Mouse (Mus musculus): ENCODE results near the gene Pim3. TPM values are rescaled to one million over a fixed set of nuclear protein-coding genes. Genes with fewer than 3 reads are reported as not detected.

The Pim3 gene
- total RNA-seq, 2 experiments from 2014 or later, result 11.0 to 14.3 TPM

Other genes starting within 250 kb of the Pim3 start
- 31.9 and 32.1 TPM in 2 replicates for gene Brd1, start 128.0 kb upstream of the Pim3 start, total RNA-seq (2015)
- gene Brd1, start 128.0 kb upstream of the Pim3 start, total RNA-seq (2017), result 49.4 and 52.8 TPM in 2 replicates
- 47.6 and 58.2 TPM in 2 replicates for gene Zbed4, start 110.5 kb upstream of the Pim3 start, total RNA-seq (2015)
- gene Zbed4, start 110.5 kb upstream of the Pim3 start, total RNA-seq (2017), result 54.5 and 59.6 TPM in 2 replicates
- 10.9 and 18.2 TPM in 2 replicates for gene Alg12, start 42.9 kb upstream of the Pim3 start, total RNA-seq (2015)
- gene Alg12, start 42.9 kb upstream of the Pim3 start, total RNA-seq (2017), result 7.9 and 10.3 TPM in 2 replicates
- gene Creld2, start 42.5 kb upstream of the Pim3 start, total RNA-seq (2015), result 65.2 and 68.1 TPM in 2 replicates
- 117 and 124 TPM in 2 replicates for gene Creld2, start 42.5 kb upstream of the Pim3 start, total RNA-seq (2017)
- gene Ttll8, start 92.2 kb downstream of the Pim3 start, total RNA-seq (2015), result not detected in 2 replicates
- gene Ttll8, start 92.2 kb downstream of the Pim3 start, total RNA-seq (2017), result not detected in 2 replicates
- gene Mlc1, start 116.8 kb downstream of the Pim3 start, total RNA-seq (2015), result not detected in 2 replicates
- gene Mlc1, start 116.8 kb downstream of the Pim3 start, total RNA-seq (2017), result not detected in 2 replicates
- not detected in 2 replicates for gene Mov10l1, start 120.7 kb downstream of the Pim3 start, total RNA-seq (2015)
- gene Mov10l1, start 120.7 kb downstream of the Pim3 start, total RNA-seq (2017), result not detected in 2 replicates
- not detected in 2 replicates for gene Panx2, start 197.5 kb downstream of the Pim3 start, total RNA-seq (2015)
- gene Panx2, start 197.5 kb downstream of the Pim3 start, total RNA-seq (2017), result 0.20 TPM in 1 of 2 replicates, not detected in the other
- gene Trabd, start 212.9 kb downstream of the Pim3 start, total RNA-seq (2015), result 27.4 and 29.7 TPM in 2 replicates
- gene Trabd, start 212.9 kb downstream of the Pim3 start, total RNA-seq (2017), result 38.0 and 38.6 TPM in 2 replicates
- 10.1 and 13.4 TPM in 2 replicates for gene Selenoo, start 226.9 kb downstream of the Pim3 start, total RNA-seq (2015)
- 12.2 and 14.4 TPM in 2 replicates for gene Selenoo, start 226.9 kb downstream of the Pim3 start, total RNA-seq (2017)

Measured in megakaryocyte progenitor cell, adult 5-6 weeks (primary cell).